Mouse (Mus musculus) layer of hippocampus, adult 2 months (tissue): ENCODE measurements at regions not wholly inside any gene's neighbourhood (a gene's known extent, or its start where the extent isn't known, plus 50 kb on each side); places are given as distances from the start of the nearest gene placed in this dataset.

Experiments used
- DNase-seq, 2 experiments: peaks; one replicate each; pipeline ENCODE4 v3.0.0; 2022; ENCODE audit warnings: low spot score in 2 of 2
- H3K27ac ChIP-seq: fragments of 200-600 bp; 2 replicates; pipeline ENCODE4 v1.8.1; 2022
- H3K4me3 ChIP-seq: fragments of 200-600 bp; 2 replicates; pipeline ENCODE4 v1.8.1; 2022; ENCODE audit warnings: mild to moderate bottlenecking
- CTCF ChIP-seq: fragments of 200-600 bp; conservative IDR thresholded peaks from 2 replicates; pipeline ENCODE4 v1.8.1; 2022; ENCODE audit warnings: antibody characterized with exemption, mild to moderate bottlenecking, moderate library complexity

- no peak overlapping the region for H3K27ac ChIP-seq
- DNase-seq, result peak; percentile 21 to 32
- no peak for TF ChIP-seq CTCF
- no peak overlapping the region for H3K4me3 ChIP-seq
Observed at GRCm38 (mm10) chr5:39023241-39023640, 146.6 kb upstream of the Clnk start.

GRCm38 (mm10) chr5:39000643-39001042 lies 124.0 kb upstream of the Clnk start:
- TF ChIP-seq CTCF, result no peak
- H3K27ac ChIP-seq, result no peak overlapping the region
- DNase-seq, result no peak
- H3K4me3 ChIP-seq, result no peak overlapping the region

- H3K27ac ChIP-seq, result no peak overlapping the region
- H3K4me3 ChIP-seq, result no peak overlapping the region
- TF ChIP-seq CTCF, result no peak
- DNase-seq, result no peak
Observed at GRCm38 (mm10) chr5:38999700-39000099, 123.1 kb upstream of the Clnk start.

GRCm38 (mm10) chr5:38972397-38973159 lies 96.0 kb upstream of the Clnk start:
- Histone ChIP-seq H3K4me3 (no peak overlapping the region), H3K27ac (no peak overlapping the region)
- no peak for TF ChIP-seq CTCF
- DNase-seq, result no peak

GRCm38 (mm10) chr5:38970497-38970896 lies 93.9 kb upstream of the Clnk start:
- no peak overlapping the region for H3K4me3 ChIP-seq
- no peak for DNase-seq
- no peak overlapping the region for H3K27ac ChIP-seq
- TF ChIP-seq CTCF, result no peak

GRCm38 (mm10) chr5:38967010-38967409 lies 90.4 kb upstream of the Clnk start:
- H3K27ac ChIP-seq, result peak overlapping the region; percentile 44
- no peak overlapping the region for H3K4me3 ChIP-seq
- no peak for DNase-seq
- no peak for TF ChIP-seq CTCF

GRCm38 (mm10) chr5:38964445-38964844 lies 87.8 kb upstream of the Clnk start:
- no peak for TF ChIP-seq CTCF
- no peak overlapping the region for H3K4me3 ChIP-seq
- H3K27ac ChIP-seq, result no peak overlapping the region
- DNase-seq, result no peak

GRCm38 (mm10) chr5:38950520-38951288 lies 74.1 kb upstream of the Clnk start:
- DNase-seq, result no peak
- no peak for TF ChIP-seq CTCF
- H3K27ac ChIP-seq, result no peak overlapping the region
- no peak overlapping the region for H3K4me3 ChIP-seq

GRCm38 (mm10) chr5:38945903-38946686 lies 69.5 kb upstream of the Clnk start:
- no peak for TF ChIP-seq CTCF
- no peak for DNase-seq
- no peak overlapping the region for H3K27ac ChIP-seq
- no peak overlapping the region for H3K4me3 ChIP-seq

- no peak overlapping the region for H3K27ac ChIP-seq
- TF ChIP-seq CTCF, result no peak
- H3K4me3 ChIP-seq, result no peak overlapping the region
- DNase-seq, result no peak
Observed at GRCm38 (mm10) chr5:38932382-38933079, 55.9 kb upstream of the Clnk start.

- no peak for DNase-seq
- H3K27ac ChIP-seq, result no peak overlapping the region
- TF ChIP-seq CTCF, result no peak
- no peak overlapping the region for H3K4me3 ChIP-seq
Observed at GRCm38 (mm10) chr5:38927051-38927450, 50.4 kb upstream of the Clnk start.
